Mouse (Mus musculus) liver, embryonic 14.5 days (tissue): ENCODE measurements at regions not wholly inside any gene's neighbourhood (a gene's known extent, or its start where the extent isn't known, plus 50 kb on each side); places are given as distances from the start of the nearest gene placed in this dataset.

Experiments
- ATAC-seq: fragments of 200-750 bp; cut with Nextera tagmentation; 2 replicates; pipeline ENCODE4 v1.8.0; 2017; ENCODE audit warnings: moderate number of reproducible peaks, mild to moderate bottlenecking, moderate library complexity; ENCODE audit not compliant: insufficient read depth
- DNase-seq, 3 experiments: peaks; one replicate each; pipeline ENCODE4 v3.0.0-alpha.2; 2012 to 2013; ENCODE audit warnings: low read depth in 3 of 3, low spot score in 3 of 3
- H3K27ac ChIP-seq: fragments of 300-500 bp; sonication (generic); 2 replicates; pipeline ENCODE4 v1.5.1; 2014; ENCODE audit warnings: moderate library complexity, mild to moderate bottlenecking, control low read depth, inconsistent platforms
- H3K27me3 ChIP-seq: fragments of 300-500 bp; sonication (generic); 2 replicates; pipeline ENCODE4 v1.6.1; 2014; ENCODE audit warnings: mild to moderate bottlenecking, low read length, moderate library complexity; ENCODE audit not compliant: control insufficient read depth, insufficient read depth
- H3K36me3 ChIP-seq: fragments of 300-500 bp; sonication (generic); replicated peaks from 2 replicates; pipeline ENCODE4 v1.6.1; 2014; ENCODE audit warnings: low read depth; ENCODE audit not compliant: control insufficient read depth, insufficient read depth
- H3K4me1 ChIP-seq, 2 experiments: fragments of 200-500 bp in 1 of 2; fragments of 300-500 bp in 1 of 2; sonication (generic) in 1 of 2; replicated peaks; 2 replicates each; pipeline ENCODE4 v1.6.1; 2012 to 2014; ENCODE audit warnings: antibody characterized with exemption in 1 of 2, inconsistent platforms in 1 of 2, low read length in 1 of 2; ENCODE audit not compliant: control insufficient read depth in 2 of 2, insufficient read depth in 2 of 2
- H3K4me2 ChIP-seq: fragments of 300-500 bp; sonication (generic); 2 replicates; pipeline ENCODE4 v1.6.1; 2014; ENCODE audit warnings: low read depth, mild to moderate bottlenecking, control low read depth, moderate library complexity
- H3K4me3 ChIP-seq, 2 experiments: fragments of 200-500 bp in 1 of 2; fragments of 300-500 bp in 1 of 2; sonication (generic) in 1 of 2; 2 replicates each; pipeline ENCODE4 v1.5.1; 2012 to 2014; ENCODE audit warnings: low read depth in 2 of 2, low read length in 2 of 2, mild to moderate bottlenecking in 2 of 2, control low read depth in 1 of 2, inconsistent platforms in 1 of 2, moderate library complexity in 1 of 2; ENCODE audit not compliant: insufficient read depth in 1 of 2
- H3K9ac ChIP-seq: fragments of 300-500 bp; sonication (generic); replicated peaks from 2 replicates; pipeline ENCODE4 v1.6.1; 2014; ENCODE audit warnings: mild to moderate bottlenecking, control low read depth, moderate library complexity
- H3K9me3 ChIP-seq: fragments of 300-500 bp; sonication (generic); 2 replicates; pipeline ENCODE4 v1.6.1; 2016; ENCODE audit warnings: low read length, mixed read lengths; ENCODE audit not compliant: control insufficient read depth
- CTCF ChIP-seq: IDR thresholded peaks from 2 replicates; pipeline ENCODE4 v1.5.1; 2016; ENCODE audit warnings: antibody characterized with exemption, low read depth, control low read depth
- EP300 ChIP-seq: IDR thresholded peaks from 2 replicates; pipeline ENCODE4 v1.6.1; 2016; ENCODE audit warnings: antibody characterized with exemption, low read depth
- WGBS: fragments of 180-500 bp; shearing (Covaris S2); extraction: QIAGEN DNeasy Blood & Tissue Kit; methylation state at CpG from one replicate; pipeline ENCODE4 v1.1.7; 2014; ENCODE audit not compliant: insufficient replicate concordance; 5-methylcytosine and 5-hydroxymethylcytosine counted together

DNA sequence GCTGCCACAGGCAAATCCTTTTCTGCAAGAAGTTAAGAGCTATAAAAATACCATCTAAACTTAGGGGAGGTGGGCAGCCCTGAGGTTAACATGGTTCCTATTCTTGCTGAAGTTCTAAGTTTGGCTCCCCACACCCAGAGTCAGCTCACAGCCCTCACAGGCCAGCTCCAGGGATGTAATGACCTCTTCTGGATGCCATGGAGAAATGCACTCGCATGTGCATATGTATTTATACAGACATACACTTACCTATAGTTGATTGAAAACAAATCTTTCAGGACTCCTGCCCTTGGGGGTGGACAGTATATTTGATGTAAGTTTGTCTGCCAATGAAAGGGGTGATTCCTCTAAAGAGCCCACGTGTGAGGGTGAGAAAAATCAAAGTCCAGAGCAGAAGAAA, 95.5 kb upstream of the Prkg2 start:
- no peak overlapping the region for H3K4me3 ChIP-seq
- H3K27me3 ChIP-seq: no peaks in the 10 kb centered on the region
- DNase-seq (no peak), ATAC-seq (no peak)
- no peaks in the 10 kb centered on the region for H3K36me3 ChIP-seq
- TF ChIP-seq EP300 (no peak), CTCF (no peak)
- 40% methylated on average over 2 of the region's 2 CpGs for WGBS
- H3K4me1 ChIP-seq: no peaks in the 10 kb centered on the region
- H3K4me2 ChIP-seq: no peak overlapping the region
- H3K9me3 ChIP-seq: no peaks in the 10 kb centered on the region
- no peak overlapping the region for H3K9ac ChIP-seq
- H3K27ac ChIP-seq: no peak overlapping the region

DNA sequence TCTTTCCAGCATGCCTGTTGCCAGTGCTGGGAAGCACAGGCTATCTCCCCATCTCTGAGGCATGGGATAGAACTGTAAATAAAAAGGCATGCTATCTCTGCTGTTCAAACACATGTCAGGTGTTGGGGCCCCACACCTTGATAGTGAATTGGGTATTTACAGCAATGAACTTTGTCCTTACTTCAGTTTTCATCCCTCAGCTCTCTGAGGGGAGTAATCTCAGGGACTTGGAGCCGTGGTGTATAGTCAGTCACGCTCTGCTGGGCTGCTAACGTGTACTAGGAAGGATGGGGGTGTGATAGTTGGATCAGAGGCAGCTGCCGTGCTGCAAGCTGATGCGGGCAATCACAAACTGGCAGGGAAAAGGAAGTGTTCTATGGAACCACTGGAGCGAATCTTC, 91.5 kb upstream of the Prkg2 start:
- H3K27me3 ChIP-seq: no peaks in the 10 kb centered on the region
- H3K9me3 ChIP-seq: no peaks in the 10 kb centered on the region
- H3K4me3 ChIP-seq: no peak overlapping the region
- TF ChIP-seq CTCF (no peak), EP300 (no peak)
- WGBS: 47% methylated on average over 6 of the region's 6 CpGs
- no peak overlapping the region for H3K27ac ChIP-seq
- no peak overlapping the region for H3K9ac ChIP-seq
- H3K36me3 ChIP-seq: no peaks in the 10 kb centered on the region
- H3K4me1 ChIP-seq: no peaks in the 10 kb centered on the region
- no peak for ATAC-seq
- H3K4me2 ChIP-seq: no peak overlapping the region
- DNase-seq: no peak

DNA sequence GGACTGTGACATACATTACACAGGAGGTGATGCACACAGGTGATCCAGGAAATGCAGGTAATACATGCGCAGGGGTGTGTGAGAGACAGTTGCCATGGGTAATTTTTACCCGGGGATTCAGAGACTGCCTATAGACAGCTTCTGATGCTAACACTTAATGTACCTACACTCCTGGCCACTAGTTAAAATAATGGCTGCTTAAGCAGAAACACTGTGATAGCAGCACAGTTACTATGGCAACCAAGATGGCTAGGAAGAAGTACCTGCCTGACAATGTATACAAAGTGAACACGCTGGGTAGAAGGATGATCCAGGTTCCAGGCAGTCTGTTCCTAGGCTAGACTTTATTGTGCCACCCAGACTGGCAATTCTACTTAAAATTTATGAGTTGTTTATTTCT, 88.3 kb upstream of the Prkg2 start:
- Histone ChIP-seq H3K4me2 (no peak overlapping the region), H3K27me3 (no peaks in the 10 kb centered on the region), H3K9me3 (no peaks in the 10 kb centered on the region), H3K36me3 (no peaks in the 10 kb centered on the region), H3K4me3 (no peak overlapping the region), H3K4me1 (no peaks in the 10 kb centered on the region), H3K27ac (no peak overlapping the region), H3K9ac (no peak overlapping the region)
- no peak for DNase-seq
- WGBS: 65% methylated on average over 3 of the region's 3 CpGs
- ATAC-seq: no peak
- TF ChIP-seq CTCF (no peak), EP300 (no peak)

DNA sequence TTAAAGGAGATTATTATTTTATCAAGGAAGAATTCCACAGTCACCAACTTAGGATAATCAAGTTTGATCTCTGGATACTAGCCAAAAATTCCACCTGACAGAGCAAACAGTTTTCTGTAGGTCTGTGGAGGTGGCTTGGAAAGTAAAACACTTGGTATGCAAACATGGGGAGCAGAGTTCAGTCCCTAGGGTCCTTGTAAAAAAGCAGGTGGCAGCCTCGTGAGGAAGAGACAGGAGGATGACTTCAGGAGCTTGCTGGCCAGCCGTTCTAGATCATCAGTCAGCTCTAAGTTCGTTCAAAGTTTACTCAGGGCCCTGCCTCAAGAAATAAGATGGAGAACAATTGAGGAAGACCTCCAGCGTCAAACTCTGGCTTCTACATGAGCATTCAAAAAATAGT, 74.6 kb upstream of the Prkg2 start:
- H3K27me3 ChIP-seq: no peaks in the 10 kb centered on the region

DNA sequence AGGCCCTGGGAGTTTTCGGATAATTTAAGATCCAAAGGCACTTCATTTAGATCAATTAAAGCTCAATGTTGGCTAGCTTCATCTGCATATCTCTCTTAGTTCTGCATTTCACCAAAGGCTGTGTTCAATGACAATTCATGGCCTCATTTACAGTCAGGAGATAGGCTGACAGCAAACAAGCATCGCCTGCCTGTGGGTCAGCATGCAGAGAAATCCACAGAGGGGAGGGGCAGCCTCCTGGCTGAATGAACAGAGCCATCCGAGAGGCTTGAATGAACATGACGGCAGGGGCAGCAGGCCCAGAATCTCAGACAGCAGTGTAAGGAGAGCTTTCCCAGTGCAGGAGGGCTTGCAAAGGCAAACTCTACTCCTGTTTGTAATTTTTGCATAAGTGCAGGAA, 74.1 kb upstream of the Prkg2 start:
- Histone ChIP-seq H3K4me1 (no peaks in the 10 kb centered on the region), H3K9me3 (no peaks in the 10 kb centered on the region), H3K4me2 (no peak overlapping the region), H3K36me3 (no peaks in the 10 kb centered on the region), H3K4me3 (no peak overlapping the region), H3K27ac (no peak overlapping the region), H3K27me3 (no peaks in the 10 kb centered on the region), H3K9ac (no peak overlapping the region)
- DNase-seq: no peak
- no peak for ATAC-seq
- 56% methylated on average over 4 of the region's 4 CpGs for WGBS
- no peak for TF ChIP-seq CTCF
- TF ChIP-seq EP300: no peak

More for the DNA sequence above, 74.6 kb upstream of the Prkg2 start:
- ATAC-seq: no peak
- DNase-seq: no peak
- Histone ChIP-seq H3K36me3 (no peaks in the 10 kb centered on the region), H3K27ac (no peak overlapping the region), H3K4me3 (no peak overlapping the region), H3K4me2 (no peak overlapping the region), H3K4me1 (no peaks in the 10 kb centered on the region), H3K9ac (no peak overlapping the region), H3K9me3 (no peaks in the 10 kb centered on the region)
- 54% methylated on average over 4 of the region's 4 CpGs for WGBS
- TF ChIP-seq CTCF: no peak
- no peak for TF ChIP-seq EP300
